Mouse (Mus musculus): ENCODE measurements around the gene Gm16181.

GRCm38 (mm10) chr17:35233114-35233980 is 12.7 kb downstream of the Gm16181 start, which contains the start of gene Atp6v1g2:
- TF ChIP-seq CTCF (IDR thresholded peaks at IDR 0.05; ENCODE audit: control insufficient read depth, insufficient read depth, insufficient read length): no peak
- no peak for TF ChIP-seq MYOD1 (IDR thresholded peaks at IDR 0.05; ENCODE audit: control insufficient read depth, insufficient read length, low read depth)
- no peak for TF ChIP-seq USF1 (IDR thresholded peaks at IDR 0.05; ENCODE audit: low read depth)
- TF ChIP-seq FOSL1 (IDR thresholded peaks at IDR 0.05; ENCODE audit: insufficient read depth, low read length, poor library complexity, severe bottlenecking): no peak
- TF ChIP-seq MAX (IDR thresholded peaks at IDR 0.05): no peak
- TF ChIP-seq MYOG (IDR thresholded peaks at IDR 0.05; ENCODE audit: control insufficient read depth, extremely low read depth, insufficient read length): no peak
- no peak for TF ChIP-seq CEBPB (IDR thresholded peaks at IDR 0.05; ENCODE audit: low read depth)

Data from C2C12 (cell line).